Mouse (Mus musculus) heart, adult 2 months (tissue): ENCODE data around the gene Gls2. TPM values are rescaled to one million over a fixed set of nuclear protein-coding genes. Genes with fewer than 3 reads are reported as not detected.
"Not testable (repeated sequence)": the region's sequence is repeated elsewhere in the genome, so short reads cannot be mapped to it uniquely, and the experiment has no call there.

ENCODE experiments used
- DNase-seq, 2 experiments: peaks; one replicate each; pipeline ENCODE4 v3.0.0; 2021
- H3K27ac ChIP-seq: fragments of 200-600 bp; 2 replicates; pipeline ENCODE4 v1.8.1; 2022
- H3K27me3 ChIP-seq: fragments of 200-500 bp; 2 replicates; pipeline ENCODE4 v1.6.1; 2012; ENCODE audit warnings: mild to moderate bottlenecking, low read length, inconsistent platforms, mixed read lengths; ENCODE audit not compliant: control insufficient read depth, insufficient read depth
- H3K36me3 ChIP-seq: fragments of 200-500 bp; 2 replicates; pipeline ENCODE4 v1.6.1; 2012; ENCODE audit warnings: low read length, inconsistent platforms; ENCODE audit not compliant: control insufficient read depth, insufficient read depth
- H3K4me1 ChIP-seq: fragments of 200-500 bp; 2 replicates; pipeline ENCODE4 v1.6.1; 2011; ENCODE audit warnings: low read length; ENCODE audit not compliant: control insufficient read depth, insufficient read depth
- H3K4me3 ChIP-seq: fragments of 200-600 bp; 2 replicates; pipeline ENCODE4 v1.8.1; 2022
- H3K79me2 ChIP-seq: fragments of 200-500 bp; replicated peaks from 2 replicates; pipeline ENCODE4 v1.6.1; 2012; ENCODE audit warnings: mild to moderate bottlenecking, inconsistent platforms, low read length, moderate library complexity, mixed read lengths; ENCODE audit not compliant: control insufficient read depth, insufficient read depth
- H3K9ac ChIP-seq: fragments of 200-500 bp; 2 replicates; pipeline ENCODE4 v1.6.1; 2012; ENCODE audit warnings: low read depth, mild to moderate bottlenecking, control low read depth, inconsistent platforms, low read length, mixed read lengths
- CTCF ChIP-seq: fragments of 200-600 bp; IDR thresholded peaks from 2 replicates; pipeline ENCODE4 v1.8.1; 2022; ENCODE audit warnings: antibody characterized with exemption, mild to moderate bottlenecking, moderate library complexity
- EP300 ChIP-seq: fragments of 200-500 bp; IDR thresholded peaks from 2 replicates; pipeline ENCODE4 v1.6.1; 2011; ENCODE audit warnings: low read depth, low read length, control low read depth; ENCODE audit not compliant: insufficient read depth
- POLR2A ChIP-seq: fragments of 200-500 bp; IDR thresholded peaks from 2 replicates; pipeline ENCODE4 v1.6.1; 2011; ENCODE audit warnings: mild to moderate bottlenecking, low read depth, low read length, control low read depth; ENCODE audit not compliant: insufficient read depth
- WGBS: fragments of 180-500 bp; shearing (Covaris S2); methylation state at CpG from one replicate; pipeline ENCODE4 v1.1.7; 2018; 5-methylcytosine and 5-hydroxymethylcytosine counted together
- intact Hi-C: fragments of 180-260 bp; cut with DNase I; formaldehyde crosslinking; loops from one replicate; pipeline ENCODE4 v1.15.1; 2025
- long read RNA-seq: library from polyadenylated mRNA; stranded (forward); transcript quantifications from one replicate; pipeline ENCODE4 v2.0.0, GENCODE M21; 2021
- polyA plus RNA-seq: library from polyadenylated mRNA; depleted of rRNA; stranded (reverse); fragments of >200 nt; gene quantifications from 2 replicates; pipeline ENCODE4 v1.2.3, GENCODE M21; 2012; rRNA removed
- total RNA-seq, 2 experiments: library from RNA; stranded (reverse); gene quantifications; 2 replicates each; pipeline ENCODE4 v1.2.3; 2021

Gls2 gene
- total RNA-seq (under 1 TPM; 0.75 to 0.78 TPM), polyA plus RNA-seq (1.00 and 1.4 TPM in 2 replicates)
- long read RNA-seq, result 0 reads

DNA sequence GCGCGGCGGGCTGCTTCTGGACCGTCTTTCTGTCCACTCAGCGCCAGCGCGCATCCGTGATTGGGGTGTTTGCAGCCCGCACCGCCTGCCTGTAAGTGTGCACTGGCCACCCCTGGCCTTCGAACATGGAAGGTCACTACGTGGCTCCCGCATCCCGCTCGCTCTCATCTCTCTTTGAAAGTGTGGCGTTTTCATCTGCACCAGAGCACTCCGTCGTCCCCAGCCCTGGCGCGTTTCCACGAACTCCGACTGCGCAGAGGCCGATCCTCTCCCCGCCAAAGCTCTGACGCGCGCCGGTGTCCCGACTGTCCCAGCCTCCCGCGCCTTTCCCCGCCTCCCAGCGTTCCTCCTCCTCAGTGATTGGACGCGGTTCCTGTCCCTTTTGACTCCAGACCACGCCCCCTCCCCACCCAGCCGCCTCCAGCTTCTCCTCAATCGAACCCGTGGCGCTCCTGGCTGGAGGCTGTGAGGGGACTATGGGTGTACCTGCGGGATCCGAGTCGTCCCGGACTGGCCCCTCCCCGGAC is at the start of gene Gls2:
Gene Gls2 (plus strand): TSS at position 434 of the 527 bp plus-strand sequence.
- WGBS, result under 1% methylated on average over 46 of the region's 46 CpGs
- H3K36me3 ChIP-seq, result no peaks in the 10 kb centered on the region
- peak within 1 kb of the TSS; percentile 83 for H3K9ac ChIP-seq
- peak within 1 kb of the TSS; percentile 64 for H3K27ac ChIP-seq
- DNase-seq, result peak; percentile 97 to 98
- H3K27me3 ChIP-seq, result no peaks in the 10 kb centered on the region
- intact Hi-C loops, result loop anchor here (2.0 kb wide), 1 partner anchor 17 kb away; the partner anchor contains the start of gene Spryd4
- no peaks in the 10 kb centered on the region for H3K4me1 ChIP-seq
- TF ChIP-seq EP300 (0 out of 2 replicates have a peak, but pooled peaks have one; percentile 17), CTCF (no peak), POLR2A (peak; percentile 71)
- H3K4me3 ChIP-seq, result peak within 1 kb of the TSS; percentile 93
- no peaks in the 10 kb centered on the region for H3K79me2 ChIP-seq

DNA sequence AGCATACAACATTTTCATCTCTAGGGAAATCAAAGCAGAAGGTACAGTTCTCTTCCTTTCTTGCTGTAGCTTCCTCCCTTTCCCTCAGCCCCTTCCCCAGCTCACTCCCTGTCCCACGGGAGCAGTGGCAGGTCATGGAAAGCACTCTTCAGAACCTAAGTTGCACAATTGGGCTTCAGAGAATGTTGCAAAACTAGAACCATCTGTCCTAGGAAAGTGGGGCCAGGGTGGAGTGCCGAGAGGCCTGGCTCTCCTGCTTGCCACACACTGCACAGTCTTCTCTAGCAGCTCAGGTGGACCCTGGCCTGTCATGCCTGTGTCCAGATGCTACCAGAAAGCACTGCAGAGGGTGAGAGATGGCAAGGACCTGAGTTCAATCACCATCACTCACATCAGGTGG is 49.3 kb upstream of the Gls2 start:
- DNase-seq, result peak in 1 of 2 experiments; percentile 25
- H3K9ac ChIP-seq, result no peak overlapping the region
- 65% methylated on average over 2 of the region's 2 CpGs for WGBS
- peaks cover 4% of the 10 kb centered on the region; the same call in 1 of the 2 replicates for H3K4me1 ChIP-seq
- TF ChIP-seq POLR2A (no peak), EP300 (no peak), CTCF (no peak)
- no peak overlapping the region for H3K27ac ChIP-seq
- peaks cover 8% of the 10 kb centered on the region for H3K36me3 ChIP-seq
- no peaks in the 10 kb centered on the region for H3K27me3 ChIP-seq
- H3K4me3 ChIP-seq, result no peak overlapping the region
- intact Hi-C loops, result no loop called here
- H3K79me2 ChIP-seq, result no peaks in the 10 kb centered on the region

DNA sequence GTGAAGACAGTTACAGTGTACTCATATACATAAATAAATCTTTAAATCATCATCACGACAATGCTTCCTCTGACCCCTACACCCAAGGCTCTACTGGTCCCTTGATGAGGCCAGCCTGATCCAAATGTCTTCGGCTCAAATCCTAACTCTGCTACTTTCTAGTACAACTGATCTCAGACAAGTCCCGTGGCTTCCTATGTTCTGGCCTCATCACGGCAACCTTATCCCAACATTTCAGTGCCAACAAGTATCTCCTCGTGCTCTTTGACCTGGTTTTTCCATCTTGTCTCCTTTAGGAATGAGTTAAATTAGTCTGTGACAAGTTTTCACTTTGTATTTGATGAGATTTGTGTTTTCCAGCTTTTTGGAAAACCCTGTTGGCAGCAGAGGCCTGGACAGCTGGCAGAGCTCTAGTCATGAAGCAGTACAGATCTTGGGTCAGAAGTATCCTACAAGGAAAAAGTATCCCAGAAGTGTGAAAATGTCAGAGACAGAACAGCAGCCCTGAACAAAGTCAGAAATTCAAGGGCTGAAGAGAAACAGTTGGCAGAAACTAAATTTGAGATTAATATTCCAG is 45.4 kb upstream of the Gls2 start:
- H3K27me3 ChIP-seq, result no peaks in the 10 kb centered on the region
- no peak overlapping the region for H3K4me3 ChIP-seq
- H3K4me1 ChIP-seq, result peaks cover 7% of the 10 kb centered on the region
- WGBS, result 52% methylated on average over 5 of the region's 5 CpGs
- TF ChIP-seq POLR2A, result no peak
- TF ChIP-seq CTCF, result no peak
- no peak for TF ChIP-seq EP300
- intact Hi-C loops, result loop anchor here (2.0 kb wide), 1 partner anchor 52 kb away; no protein-coding TSS in a partner anchor
- H3K79me2 ChIP-seq, result 0 out of 2 replicates have a peak, but pooled peaks cover 1% of the 10 kb centered on the region
- peak overlapping the region; percentile 62 for H3K27ac ChIP-seq
- peaks cover 13% of the 10 kb centered on the region for H3K36me3 ChIP-seq
- DNase-seq, result no peak
- no peak overlapping the region for H3K9ac ChIP-seq

DNA sequence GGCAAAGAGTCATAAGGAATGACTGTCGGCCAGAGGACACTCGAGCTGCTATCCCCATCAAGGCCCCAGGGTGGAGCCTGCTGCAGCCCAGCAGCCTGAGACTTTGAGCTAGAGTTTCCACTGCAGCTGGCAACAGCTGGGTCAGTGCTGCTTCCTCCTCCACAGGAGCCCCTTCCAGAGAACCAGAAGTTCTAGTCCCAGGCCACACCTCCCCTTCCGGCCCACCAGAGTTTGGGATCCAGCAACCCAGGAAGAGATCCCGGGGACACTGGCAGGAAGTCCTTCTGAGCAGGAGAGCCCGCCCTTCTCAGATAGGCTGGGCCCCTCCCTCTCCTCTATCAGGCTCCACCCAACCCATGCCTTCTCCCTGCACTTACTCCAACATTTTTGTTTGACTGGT is 44.7 kb upstream of the Gls2 start:
- H3K4me3 ChIP-seq, result no peak overlapping the region
- no peaks in the 10 kb centered on the region for H3K27me3 ChIP-seq
- H3K79me2 ChIP-seq, result 0 out of 2 replicates have a peak, but pooled peaks cover 1% of the 10 kb centered on the region
- peaks cover 13% of the 10 kb centered on the region for H3K36me3 ChIP-seq
- peak; percentile 88 to 94 for DNase-seq
- peaks cover 7% of the 10 kb centered on the region for H3K4me1 ChIP-seq
- WGBS, result 5% methylated on average over 5 of the region's 5 CpGs
- intact Hi-C loops, result loop anchor here (2.0 kb wide), 1 partner anchor 53 kb away; no protein-coding TSS in a partner anchor
- no peak overlapping the region for H3K9ac ChIP-seq
- H3K27ac ChIP-seq, result peak overlapping the region; percentile 62
- TF ChIP-seq POLR2A (peak; percentile 67), EP300 (peak; percentile 99), CTCF (peak; percentile 83)

DNA sequence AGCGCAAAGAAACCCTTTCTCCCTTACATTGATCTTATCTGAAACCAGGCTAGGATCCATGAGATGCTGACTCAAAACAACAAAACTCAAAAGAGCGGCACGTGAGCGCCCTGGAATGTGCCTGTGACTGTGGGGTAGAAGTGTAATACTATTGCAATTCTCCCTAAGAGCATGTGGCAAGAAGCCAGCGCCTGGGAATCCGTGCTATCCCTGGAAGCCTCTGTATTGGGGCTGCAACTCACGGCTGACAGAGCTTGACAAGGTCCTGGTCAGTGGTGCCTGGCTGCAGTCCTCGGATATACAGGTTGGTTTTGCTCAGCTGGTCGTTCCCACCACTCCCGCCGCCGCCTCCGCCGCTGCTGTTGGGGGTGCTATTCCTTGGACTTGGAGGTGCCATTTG is 43.3 kb upstream of the Gls2 start:
- peaks cover 13% of the 10 kb centered on the region for H3K36me3 ChIP-seq
- WGBS, result 39% methylated on average over 14 of the region's 14 CpGs
- DNase-seq, result peak; percentile 66 to 69
- H3K9ac ChIP-seq, result peak overlapping the region; percentile 26; the same call in 1 of the 2 replicates
- peak overlapping the region; percentile 53 for H3K27ac ChIP-seq
- intact Hi-C loops, result no loop called here
- no peaks in the 10 kb centered on the region for H3K27me3 ChIP-seq
- no peak for TF ChIP-seq EP300
- TF ChIP-seq CTCF, result no peak
- no peak for TF ChIP-seq POLR2A
- H3K79me2 ChIP-seq, result 0 out of 2 replicates have a peak, but pooled peaks cover 1% of the 10 kb centered on the region
- H3K4me3 ChIP-seq, result no peak overlapping the region
- H3K4me1 ChIP-seq, result peaks cover 7% of the 10 kb centered on the region

DNA sequence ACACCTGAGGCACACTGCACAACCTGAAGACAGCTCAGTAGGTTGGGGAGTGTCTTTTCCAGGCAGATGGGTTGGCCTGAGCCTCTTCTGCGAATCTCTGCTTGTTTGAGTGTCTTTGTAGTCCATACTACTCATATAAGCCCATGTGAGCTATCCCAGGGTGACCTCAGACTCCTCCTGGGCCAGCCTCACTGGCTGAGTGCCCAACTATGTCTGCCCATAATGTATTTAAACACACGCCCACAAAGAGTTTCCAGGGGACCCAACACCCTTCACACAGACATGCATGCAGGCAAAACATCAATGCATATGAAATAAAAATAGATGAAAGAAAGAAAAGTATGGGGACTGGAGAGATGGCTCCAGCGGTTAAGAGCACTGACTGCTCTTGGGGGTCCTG is 40.3 kb upstream of the Gls2 start:
- DNase-seq, result no peak
- H3K36me3 ChIP-seq, result peaks cover 10% of the 10 kb centered on the region
- H3K79me2 ChIP-seq, result peaks cover 4% of the 10 kb centered on the region; the same call in 1 of the 2 replicates
- no peak overlapping the region for H3K9ac ChIP-seq
- 48% methylated on average over 3 of the region's 3 CpGs for WGBS
- H3K4me1 ChIP-seq, result peaks cover 6% of the 10 kb centered on the region
- intact Hi-C loops, result loop anchor here (2.0 kb wide), 1 partner anchor 15 kb away; no protein-coding TSS in a partner anchor
- no peak overlapping the region for H3K27ac ChIP-seq
- no peak overlapping the region for H3K4me3 ChIP-seq
- TF ChIP-seq CTCF, result no peak
- no peak for TF ChIP-seq POLR2A
- TF ChIP-seq EP300, result no peak
- H3K27me3 ChIP-seq, result no peaks in the 10 kb centered on the region

DNA sequence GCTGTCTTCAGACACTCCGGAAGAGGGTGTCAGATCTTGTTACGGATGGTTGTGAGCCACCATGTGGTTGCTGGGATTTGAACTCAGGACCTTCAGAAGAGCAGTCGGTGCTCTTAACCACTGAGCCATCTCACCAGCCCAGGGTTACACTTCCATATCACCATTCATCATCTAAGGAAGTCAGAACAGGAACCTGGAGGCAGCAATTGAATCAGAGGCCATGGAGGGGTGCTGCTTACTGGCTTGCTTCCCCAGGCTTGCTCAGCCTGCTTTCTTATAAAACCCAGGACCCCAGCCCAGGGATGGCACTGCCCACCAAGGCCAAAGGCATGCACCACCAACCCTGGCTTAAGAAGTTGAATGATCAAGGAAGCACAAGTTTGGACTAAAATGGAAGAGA is 28.5 kb upstream of the Gls2 start:
- 68% methylated on average over 3 of the region's 3 CpGs for WGBS
- H3K36me3 ChIP-seq, intact Hi-C loops: not testable (repeated sequence)

More for the DNA sequence above, 28.5 kb upstream of the Gls2 start:
- H3K79me2 ChIP-seq, result peaks cover 17% of the 10 kb centered on the region
- H3K4me3 ChIP-seq, H3K9ac ChIP-seq, H3K4me1 ChIP-seq, H3K27me3 ChIP-seq, H3K27ac ChIP-seq, DNase-seq: not testable (repeated sequence)
